Mouse (Mus musculus) liver, embryonic 14.5 days (tissue): Measurements from ENCODE around the gene Ube2f. TPM values are rescaled to one million over a fixed set of nuclear protein-coding genes. Genes with fewer than 3 reads are reported as not detected.

Experiments
- ATAC-seq: fragments of 200-750 bp; cut with Nextera tagmentation; 2 replicates; pipeline ENCODE4 v1.8.0; 2017; ENCODE audit warnings: moderate number of reproducible peaks, mild to moderate bottlenecking, moderate library complexity; ENCODE audit not compliant: insufficient read depth
- DNase-seq, 3 experiments: peaks; one replicate each; pipeline ENCODE4 v3.0.0-alpha.2; 2012 to 2013; ENCODE audit warnings: low read depth in 3 of 3, low spot score in 3 of 3
- H3K27ac ChIP-seq: fragments of 300-500 bp; sonication (generic); 2 replicates; pipeline ENCODE4 v1.5.1; 2014; ENCODE audit warnings: moderate library complexity, mild to moderate bottlenecking, control low read depth, inconsistent platforms
- H3K27me3 ChIP-seq: fragments of 300-500 bp; sonication (generic); 2 replicates; pipeline ENCODE4 v1.6.1; 2014; ENCODE audit warnings: mild to moderate bottlenecking, low read length, moderate library complexity; ENCODE audit not compliant: control insufficient read depth, insufficient read depth
- H3K36me3 ChIP-seq: fragments of 300-500 bp; sonication (generic); replicated peaks from 2 replicates; pipeline ENCODE4 v1.6.1; 2014; ENCODE audit warnings: low read depth; ENCODE audit not compliant: control insufficient read depth, insufficient read depth
- H3K4me1 ChIP-seq, 2 experiments: fragments of 200-500 bp in 1 of 2; fragments of 300-500 bp in 1 of 2; sonication (generic) in 1 of 2; replicated peaks; 2 replicates each; pipeline ENCODE4 v1.6.1; 2012 to 2014; ENCODE audit warnings: antibody characterized with exemption in 1 of 2, inconsistent platforms in 1 of 2, low read length in 1 of 2; ENCODE audit not compliant: control insufficient read depth in 2 of 2, insufficient read depth in 2 of 2
- H3K4me2 ChIP-seq: fragments of 300-500 bp; sonication (generic); 2 replicates; pipeline ENCODE4 v1.6.1; 2014; ENCODE audit warnings: low read depth, mild to moderate bottlenecking, control low read depth, moderate library complexity
- H3K4me3 ChIP-seq, 2 experiments: fragments of 200-500 bp in 1 of 2; fragments of 300-500 bp in 1 of 2; sonication (generic) in 1 of 2; 2 replicates each; pipeline ENCODE4 v1.5.1; 2012 to 2014; ENCODE audit warnings: low read depth in 2 of 2, low read length in 2 of 2, mild to moderate bottlenecking in 2 of 2, control low read depth in 1 of 2, inconsistent platforms in 1 of 2, moderate library complexity in 1 of 2; ENCODE audit not compliant: insufficient read depth in 1 of 2
- H3K9ac ChIP-seq: fragments of 300-500 bp; sonication (generic); replicated peaks from 2 replicates; pipeline ENCODE4 v1.6.1; 2014; ENCODE audit warnings: mild to moderate bottlenecking, control low read depth, moderate library complexity
- H3K9me3 ChIP-seq: fragments of 300-500 bp; sonication (generic); 2 replicates; pipeline ENCODE4 v1.6.1; 2016; ENCODE audit warnings: low read length, mixed read lengths; ENCODE audit not compliant: control insufficient read depth
- CTCF ChIP-seq: IDR thresholded peaks from 2 replicates; pipeline ENCODE4 v1.5.1; 2016; ENCODE audit warnings: antibody characterized with exemption, low read depth, control low read depth
- EP300 ChIP-seq: IDR thresholded peaks from 2 replicates; pipeline ENCODE4 v1.6.1; 2016; ENCODE audit warnings: antibody characterized with exemption, low read depth
- whole genome bisulfite sequencing: fragments of 180-500 bp; shearing (Covaris S2); extraction: QIAGEN DNeasy Blood & Tissue Kit; methylation state at CpG from one replicate; pipeline ENCODE4 v1.1.7; 2014; ENCODE audit not compliant: insufficient replicate concordance; 5-methylcytosine and 5-hydroxymethylcytosine counted together
- polyA plus RNA-seq, 2 experiments: library from polyadenylated mRNA; depleted of rRNA in 1 of 2; stranded (reverse) in 1 of 2; unstranded in 1 of 2; fragments of >200 nt; fragmentation: Nextera tagmentation in 1 of 2; extraction: Ambion mirVana in 1 of 2; gene quantifications; 2 replicates each; pipeline versions ENCODE4 v1.2.1 to v1.2.3; 2012 to 2014

The Ube2f gene
- polyA plus RNA-seq, 2 experiments = 41.1 to 58.3 TPM

DNA sequence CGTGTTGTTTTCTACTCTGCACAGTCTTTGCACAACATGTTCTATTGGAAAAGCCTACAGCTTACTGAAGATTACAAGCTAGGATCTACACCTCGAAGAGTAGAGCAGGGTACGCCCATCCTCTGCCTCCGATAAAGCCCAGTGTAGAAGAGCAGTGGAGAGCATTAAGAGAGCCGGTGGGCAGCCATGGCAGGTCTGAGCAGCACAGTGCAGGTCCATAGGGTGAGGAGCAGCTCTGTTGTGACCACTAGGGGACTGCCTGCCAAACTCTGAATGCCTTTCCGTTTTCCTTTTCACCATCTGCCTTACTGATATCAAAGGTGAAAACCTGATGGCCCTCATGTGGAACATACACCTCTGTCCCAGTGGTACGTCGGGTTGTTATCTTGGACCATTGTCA is 1.8 kb downstream of the Ube2f start:
- peak overlapping the region; percentile 31 to 99 for H3K4me3 ChIP-seq
- H3K9me3 ChIP-seq = no peaks in the 10 kb centered on the region
- 17% methylated on average over 8 of the region's 8 CpGs for WGBS
- peaks cover 33 to 40% of the 10 kb centered on the region in 2 experiments for H3K4me1 ChIP-seq
- ATAC-seq (peak; percentile 16; the same call in 1 of the 2 replicates), DNase-seq (peak in 2 of 3 experiments; percentile 41 to 47)
- peak overlapping the region; percentile 98 for H3K9ac ChIP-seq
- TF ChIP-seq CTCF (peak; percentile 78), EP300 (no peak)
- H3K27ac ChIP-seq = peak overlapping the region; percentile 80
- H3K36me3 ChIP-seq = peaks cover 5% of the 10 kb centered on the region; the same call in 1 of the 2 replicates
- no peaks in the 10 kb centered on the region for H3K27me3 ChIP-seq
- H3K4me2 ChIP-seq = peak overlapping the region; percentile 91

DNA sequence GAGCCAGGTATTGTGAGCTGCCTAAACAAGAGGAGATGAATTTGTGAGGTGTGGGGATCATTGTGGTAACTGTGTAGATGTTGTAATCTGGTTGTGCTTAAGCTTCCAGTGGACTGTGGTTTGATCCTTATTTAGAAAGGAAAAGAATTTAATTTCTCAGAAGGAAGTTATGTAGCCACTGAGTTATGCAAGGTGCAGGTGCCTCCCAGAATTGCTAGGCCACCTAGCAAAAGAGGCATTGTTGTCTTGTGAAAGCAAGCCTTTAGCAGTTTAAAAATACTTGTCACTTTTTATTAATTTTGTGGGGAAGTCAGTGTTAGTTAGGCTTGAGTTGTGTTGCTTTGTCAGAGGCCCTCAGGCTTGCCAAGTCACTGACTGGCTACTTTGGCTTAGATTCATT is 7.8 kb downstream of the Ube2f start:
- Histone ChIP-seq H3K9ac (no peak overlapping the region), H3K9me3 (no peaks in the 10 kb centered on the region), H3K4me3 (no peak overlapping the region), H3K27me3 (no peaks in the 10 kb centered on the region), H3K4me1 (peaks cover 0 to 11% of the 10 kb centered on the region in 2 experiments; a peak in 2 of 4 replicates), H3K27ac (no peak overlapping the region), H3K36me3 (peaks cover 5% of the 10 kb centered on the region; the same call in 1 of the 2 replicates), H3K4me2 (no peak overlapping the region)
- TF ChIP-seq CTCF (no peak), EP300 (no peak)
- DNase-seq (no peak), ATAC-seq (no peak)

DNA sequence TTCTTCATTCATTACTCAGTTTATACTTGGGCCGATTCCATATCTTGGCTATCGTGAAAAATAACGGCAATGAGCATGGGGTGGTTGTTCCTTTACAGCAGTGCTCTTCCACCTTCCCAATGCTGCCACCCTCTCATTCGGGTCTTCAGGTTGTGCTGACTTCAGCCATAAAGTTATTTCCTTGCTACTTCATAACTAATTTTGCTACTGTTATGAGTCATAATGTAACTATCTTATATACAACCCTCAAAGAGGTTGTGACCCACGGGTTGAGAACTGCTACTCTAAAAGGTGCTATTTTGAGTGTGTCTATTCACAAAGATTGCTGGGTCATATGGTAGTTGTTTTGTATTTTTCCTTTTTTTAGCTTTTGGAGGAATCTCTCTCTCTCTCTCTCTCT is 9.7 kb downstream of the Ube2f start:
- H3K4me1 ChIP-seq = peaks cover 0 to 11% of the 10 kb centered on the region in 2 experiments; a peak in 2 of 4 replicates
- H3K27me3 ChIP-seq = no peaks in the 10 kb centered on the region
- H3K9ac ChIP-seq = no peak overlapping the region
- H3K4me2 ChIP-seq = no peak overlapping the region
- DNase-seq (no peak), ATAC-seq (no peak)
- WGBS = 71% methylated on average over 5 of the region's 5 CpGs
- TF ChIP-seq EP300 (no peak), CTCF (no peak)
- H3K9me3 ChIP-seq = no peaks in the 10 kb centered on the region
- no peak overlapping the region for H3K27ac ChIP-seq
- peaks cover 3% of the 10 kb centered on the region; the same call in 1 of the 2 replicates for H3K36me3 ChIP-seq
- no peak overlapping the region for H3K4me3 ChIP-seq

DNA sequence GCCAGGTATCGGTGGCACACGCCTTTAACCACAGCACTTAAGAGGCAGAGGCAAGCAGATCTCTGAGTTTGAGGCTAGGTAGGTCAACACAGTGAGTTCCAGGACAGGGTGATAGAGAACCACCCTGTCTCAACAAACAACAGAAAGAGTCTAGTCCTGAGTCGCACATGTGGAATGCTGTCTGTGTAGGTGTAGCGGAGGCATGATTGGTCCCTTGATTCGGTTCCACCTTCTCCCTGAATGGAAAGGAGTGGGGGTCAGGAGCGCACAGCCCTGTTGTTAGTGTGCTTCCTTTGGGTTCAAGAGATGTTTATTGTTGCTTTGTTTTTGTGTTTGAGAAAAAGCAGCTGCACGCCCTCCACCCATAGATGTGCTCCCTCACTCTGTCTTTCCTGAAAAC is 12.4 kb downstream of the Ube2f start:
- no peak overlapping the region for H3K4me2 ChIP-seq
- DNase-seq (no peak), ATAC-seq (no peak)
- TF ChIP-seq CTCF = no peak
- no peak for TF ChIP-seq EP300
- H3K4me1 ChIP-seq = peaks cover 0 to 8% of the 10 kb centered on the region in 2 experiments; a peak in 2 of 4 replicates
- H3K36me3 ChIP-seq = peaks cover 13% of the 10 kb centered on the region
- no peaks in the 10 kb centered on the region for H3K27me3 ChIP-seq
- H3K9me3 ChIP-seq = no peaks in the 10 kb centered on the region
- WGBS = 86% methylated on average over 7 of the region's 7 CpGs
- no peak overlapping the region for H3K4me3 ChIP-seq
- H3K27ac ChIP-seq = no peak overlapping the region
- no peak overlapping the region for H3K9ac ChIP-seq

DNA sequence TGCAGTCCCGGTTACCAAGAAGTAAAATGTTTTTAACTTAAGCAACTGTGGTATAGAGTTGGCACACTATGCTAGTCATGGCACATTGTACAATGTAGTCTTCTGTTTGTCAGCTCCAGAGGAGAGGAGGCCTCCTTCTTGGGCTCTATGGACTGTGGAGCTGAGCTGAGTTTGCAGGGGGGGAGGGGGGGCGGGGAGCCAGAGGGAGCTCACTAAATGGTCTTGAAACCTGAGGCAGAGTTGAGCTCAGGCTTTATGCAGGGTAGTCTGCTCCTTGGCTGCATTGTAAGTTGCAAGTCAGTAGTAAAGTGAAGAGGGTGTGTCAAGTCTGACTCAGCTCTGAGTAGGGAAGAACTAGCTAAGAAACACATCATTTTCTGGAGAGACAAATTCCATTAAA is 22.2 kb downstream of the Ube2f start:
- 78% methylated on average over 2 of the region's 2 CpGs for WGBS
- peak; percentile 45; the same call in 1 of the 2 replicates for ATAC-seq

More for the DNA sequence above, 22.2 kb downstream of the Ube2f start:
- Histone ChIP-seq H3K9me3 (no peaks in the 10 kb centered on the region), H3K27ac (no peak overlapping the region), H3K36me3 (peaks cover 9% of the 10 kb centered on the region), H3K4me2 (no peak overlapping the region), H3K27me3 (no peaks in the 10 kb centered on the region), H3K9ac (no peak overlapping the region), H3K4me1 (no peaks in the 10 kb centered on the region), H3K4me3 (no peak overlapping the region)
- no peak for TF ChIP-seq CTCF
- DNase-seq = no peak
